Mouse (Mus musculus) olfactory bulb, adult 2 months (tissue): ENCODE results near the gene Leo1. TPM values are rescaled to one million over a fixed set of nuclear protein-coding genes. Genes with fewer than 3 reads are reported as not detected.
"Not testable (repeated sequence)": the region's sequence is repeated elsewhere in the genome, so short reads cannot be mapped to it uniquely, and the experiment has no call there.

Source experiments
- H3K27ac ChIP-seq: fragments of 200-500 bp; 2 replicates; pipeline ENCODE4 v1.5.1; 2012; ENCODE audit warnings: low read depth, low read length; ENCODE audit not compliant: insufficient read depth
- H3K4me1 ChIP-seq: fragments of 200-500 bp; 2 replicates; pipeline ENCODE4 v1.6.1; 2012; ENCODE audit warnings: low read length; ENCODE audit not compliant: control insufficient read depth, insufficient read depth
- H3K4me3 ChIP-seq: fragments of 200-500 bp; 2 replicates; pipeline ENCODE4 v1.5.1; 2012; ENCODE audit warnings: mild to moderate bottlenecking, low read depth, low read length, moderate library complexity; ENCODE audit not compliant: insufficient read depth
- CTCF ChIP-seq: fragments of 200-500 bp; IDR thresholded peaks from 2 replicates; pipeline ENCODE4 v1.5.1; 2012; ENCODE audit warnings: low read depth, mild to moderate bottlenecking, low read length, moderate library complexity; ENCODE audit not compliant: insufficient read depth
- POLR2A ChIP-seq: fragments of 200-500 bp; IDR thresholded peaks from 2 replicates; pipeline ENCODE4 v1.6.1; 2012; ENCODE audit warnings: mild to moderate bottlenecking, low read depth, low read length, moderate library complexity; ENCODE audit not compliant: insufficient read depth
- WGBS: fragments of 180-500 bp; shearing (Covaris S2); methylation state at CpG from one replicate; pipeline ENCODE4 v1.1.7; 2018; 5-methylcytosine and 5-hydroxymethylcytosine counted together
- polyA plus RNA-seq: library from polyadenylated mRNA; stranded (reverse); fragments of >200 nt; gene quantifications from 2 replicates; pipeline ENCODE4 v1.2.4, GENCODE M21; 2012; ENCODE audit warnings: low replicate concordance; ENCODE audit not compliant: missing spikeins, insufficient read depth, insufficient read length

Gene Leo1
- polyA plus RNA-seq, 1 experiment = not detected

DNA sequence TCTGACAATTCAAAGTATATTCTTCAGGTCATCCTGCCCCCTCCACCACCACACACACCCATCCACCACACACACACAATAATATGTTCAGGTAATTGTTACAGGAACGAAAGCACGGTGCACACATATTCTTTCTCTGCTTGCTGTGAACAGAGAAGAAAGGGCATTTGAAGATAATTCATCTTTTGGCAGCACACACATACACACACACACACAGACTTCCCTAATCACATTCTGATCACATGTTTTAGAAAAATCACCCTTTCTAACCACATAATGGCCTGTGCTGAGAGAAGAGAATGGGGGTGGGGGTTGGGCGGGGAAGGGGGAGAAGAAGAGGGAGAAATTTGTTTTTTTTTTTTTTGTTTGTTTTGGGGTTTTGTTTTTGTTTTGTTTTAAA, 8.6 kb upstream of the Leo1 start:
- WGBS = 60% methylated on average over 3 of the region's 3 CpGs
- no peak for TF ChIP-seq POLR2A
- no peak for TF ChIP-seq CTCF
- H3K4me3 ChIP-seq = no peak overlapping the region
- peaks cover 9% of the 10 kb centered on the region for H3K4me1 ChIP-seq
- H3K27ac ChIP-seq = no peak overlapping the region

GRCm38 (mm10) chr9:75434172-75434793, 7.0 kb upstream of the Leo1 start:
- 17% methylated on average over 7 of the region's 7 CpGs for WGBS
- Histone ChIP-seq H3K27ac (0 out of 2 replicates have a peak overlapping the region, but pooled peaks have one; percentile 14), H3K4me3 (no peak overlapping the region), H3K4me1 (peaks cover 9% of the 10 kb centered on the region)
- TF ChIP-seq POLR2A (no peak), CTCF (no peak)

DNA sequence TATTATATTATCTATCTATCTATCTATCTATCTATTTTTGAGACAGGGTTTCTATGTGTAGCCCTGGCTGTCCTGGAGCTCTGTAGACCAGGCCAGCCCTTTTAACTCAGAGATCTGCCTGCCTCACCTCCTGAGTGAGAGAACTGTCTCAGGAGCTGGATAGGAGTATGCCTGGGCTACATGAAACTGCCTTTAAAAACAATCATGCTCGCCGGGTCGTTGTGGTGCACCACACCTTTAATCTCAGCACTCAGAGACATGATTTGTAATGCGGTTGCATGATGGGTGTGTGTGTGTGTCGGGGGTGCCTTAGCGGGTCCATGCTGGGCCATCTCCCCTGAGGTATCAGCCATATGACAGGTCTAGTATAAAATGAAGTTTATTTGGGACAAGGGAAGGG, 6.5 kb upstream of the Leo1 start:
- 77% methylated on average over 6 of the region's 6 CpGs for WGBS

GRCm38 (mm10) chr9:75435291-75435690, 6.0 kb upstream of the Leo1 start:
- H3K4me3 ChIP-seq = no peak overlapping the region
- 96% methylated on average over 4 of the region's 4 CpGs for WGBS
- TF ChIP-seq CTCF = no peak
- no peak for TF ChIP-seq POLR2A
- peaks cover 9% of the 10 kb centered on the region for H3K4me1 ChIP-seq
- H3K27ac ChIP-seq = peak overlapping the region; percentile 51; the same call in 1 of the 2 replicates

More for the DNA sequence above, 6.5 kb upstream of the Leo1 start:
- H3K4me3 ChIP-seq = no peak overlapping the region
- H3K4me1 ChIP-seq = peaks cover 9% of the 10 kb centered on the region
- H3K27ac ChIP-seq = no peak overlapping the region
- no peak for TF ChIP-seq CTCF
- no peak for TF ChIP-seq POLR2A

DNA sequence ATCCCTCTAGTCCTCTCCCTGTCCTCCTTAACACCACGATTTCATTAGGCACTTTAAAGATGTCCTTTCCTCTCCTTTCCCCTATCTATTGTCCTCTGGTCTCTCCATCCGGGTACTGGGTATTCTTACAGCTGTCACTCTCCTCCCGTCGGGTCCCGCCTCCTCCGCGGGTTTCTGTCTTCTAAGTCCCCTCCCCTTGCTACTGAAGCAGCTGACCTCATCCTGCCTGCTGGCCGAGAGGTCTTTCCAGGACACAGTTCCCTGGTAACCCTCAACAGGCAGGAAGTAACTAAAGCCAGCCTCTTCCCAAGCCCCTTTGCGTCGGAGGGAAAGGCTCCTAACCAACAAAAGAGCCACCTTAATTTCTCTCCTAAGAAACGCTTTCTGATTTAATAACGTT, 5.4 kb upstream of the Leo1 start:
- peak overlapping the region; percentile 51; the same call in 1 of the 2 replicates for H3K27ac ChIP-seq
- no peak overlapping the region for H3K4me3 ChIP-seq
- WGBS = 16% methylated on average over 12 of the region's 12 CpGs
- peaks cover 9% of the 10 kb centered on the region for H3K4me1 ChIP-seq
- no peak for TF ChIP-seq CTCF
- TF ChIP-seq POLR2A = no peak

DNA sequence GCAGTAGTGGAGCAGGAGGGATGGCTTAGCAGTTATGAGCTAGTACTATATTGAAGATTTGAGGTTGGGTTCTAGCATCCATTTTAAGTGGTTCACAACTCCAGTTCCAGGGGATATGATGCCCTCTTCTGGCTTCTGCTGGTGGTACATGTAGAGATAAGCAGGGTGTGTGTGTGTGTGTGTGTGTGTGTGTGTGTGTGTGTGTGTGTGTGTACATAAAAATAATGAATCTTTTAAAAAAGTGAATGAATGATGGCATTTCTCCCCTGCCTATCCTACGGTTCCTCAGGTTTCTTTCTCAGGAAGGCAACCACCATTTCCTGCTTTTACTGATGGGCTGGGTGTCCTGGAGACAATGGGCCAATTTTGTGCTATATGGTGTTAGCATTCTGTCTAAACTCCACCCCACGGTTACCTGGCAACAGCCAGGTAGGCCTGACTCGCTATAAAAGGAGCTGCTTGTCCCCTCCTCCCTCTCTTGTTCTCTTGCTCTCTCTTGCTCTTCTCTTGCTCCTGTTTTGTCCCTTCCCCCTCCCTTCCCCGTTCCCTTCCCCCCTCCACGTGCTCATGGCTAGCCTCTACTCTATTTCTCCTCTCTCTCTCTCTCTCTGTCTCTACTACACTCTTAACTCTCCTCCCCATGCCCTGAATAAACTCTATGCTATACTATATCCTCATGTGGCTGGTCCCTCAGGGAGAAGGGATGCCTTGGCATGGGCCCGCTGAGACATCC, 3.5 kb upstream of the Leo1 start:
- TF ChIP-seq POLR2A = no peak
- no peak for TF ChIP-seq CTCF
- Histone ChIP-seq H3K4me1 (peaks cover 9% of the 10 kb centered on the region), H3K4me3 (no peak overlapping the region), H3K27ac (no peak overlapping the region)
- 46% methylated on average over 6 of the region's 6 CpGs for WGBS

DNA sequence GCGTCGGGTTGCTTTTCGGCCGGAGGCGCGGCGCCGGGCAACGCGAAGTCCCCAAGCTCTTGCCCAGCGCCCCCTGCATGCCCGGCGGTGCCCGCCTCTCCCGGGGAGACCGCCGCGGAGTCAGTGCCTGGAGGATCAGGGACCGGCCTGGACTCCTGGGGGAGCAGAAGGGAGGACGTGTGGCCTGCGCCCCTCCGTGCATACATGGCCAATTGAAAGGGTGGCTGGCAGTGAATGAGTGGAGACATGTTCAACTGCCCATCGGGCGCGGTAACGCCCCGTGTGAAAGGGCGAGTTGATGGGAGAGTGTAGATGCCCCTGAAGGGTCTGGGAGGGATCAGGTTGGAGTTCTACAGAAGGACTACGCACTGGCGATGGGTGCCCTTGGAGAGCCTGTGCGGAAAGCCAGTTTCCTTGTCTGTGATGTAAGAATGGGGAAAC, 387 bp downstream of the Leo1 start:
- H3K4me3 ChIP-seq = peak overlapping the region; percentile 81
- under 1% methylated on average over 31 of the region's 31 CpGs for WGBS
- no peak overlapping the region; the same call in 1 of the 2 replicates for H3K27ac ChIP-seq
- no peak for TF ChIP-seq CTCF
- no peak for TF ChIP-seq POLR2A
- no peaks in the 10 kb centered on the region for H3K4me1 ChIP-seq

GRCm38 (mm10) chr9:75444981-75445380, 3.7 kb downstream of the Leo1 start:
- no peak for TF ChIP-seq POLR2A
- TF ChIP-seq CTCF = no peak
- H3K27ac ChIP-seq = no peak overlapping the region
- H3K4me3 ChIP-seq = no peak overlapping the region
- no peaks in the 10 kb centered on the region for H3K4me1 ChIP-seq
- 91% methylated on average over 15 of the region's 15 CpGs for WGBS

DNA sequence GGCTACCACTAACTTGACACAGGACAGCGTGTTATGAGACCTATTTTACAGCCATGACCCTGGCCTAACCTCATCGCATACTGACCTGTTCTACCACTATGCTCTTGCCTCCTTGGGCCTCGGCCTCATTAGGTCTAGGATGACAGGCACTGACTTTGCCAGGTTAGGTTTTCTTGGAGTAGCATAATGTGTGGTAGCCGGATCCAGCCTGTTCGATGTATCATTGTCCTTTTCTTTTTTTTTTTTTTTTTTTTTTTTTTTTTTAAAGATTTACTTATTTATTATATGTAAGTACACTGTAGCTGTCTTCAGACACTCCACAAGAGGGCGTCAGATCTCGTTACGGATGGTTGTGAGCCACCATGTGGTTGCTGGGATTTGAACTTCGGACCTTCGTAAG, 5.2 kb downstream of the Leo1 start:
- not testable (repeated sequence) for H3K4me1 ChIP-seq, H3K4me3 ChIP-seq, H3K27ac ChIP-seq
- 85% methylated on average over 10 of the region's 10 CpGs for WGBS
